Mouse (Mus musculus) frontal cortex, adult (tissue): Measurements from ENCODE around the gene Kcnk3.
A peak's percentile ranks its signal among the peaks of the same experiment; 100 is the strongest.

Experiments used
- ATAC-seq: cut with Nextera tagmentation; 2 replicates; pipeline ENCODE4 v1.9.2; 2017; ENCODE audit warnings: mild to moderate bottlenecking, moderate library complexity, mixed read lengths; ENCODE audit not compliant: low TSS enrichment

Gene Kcnk3

DNA sequence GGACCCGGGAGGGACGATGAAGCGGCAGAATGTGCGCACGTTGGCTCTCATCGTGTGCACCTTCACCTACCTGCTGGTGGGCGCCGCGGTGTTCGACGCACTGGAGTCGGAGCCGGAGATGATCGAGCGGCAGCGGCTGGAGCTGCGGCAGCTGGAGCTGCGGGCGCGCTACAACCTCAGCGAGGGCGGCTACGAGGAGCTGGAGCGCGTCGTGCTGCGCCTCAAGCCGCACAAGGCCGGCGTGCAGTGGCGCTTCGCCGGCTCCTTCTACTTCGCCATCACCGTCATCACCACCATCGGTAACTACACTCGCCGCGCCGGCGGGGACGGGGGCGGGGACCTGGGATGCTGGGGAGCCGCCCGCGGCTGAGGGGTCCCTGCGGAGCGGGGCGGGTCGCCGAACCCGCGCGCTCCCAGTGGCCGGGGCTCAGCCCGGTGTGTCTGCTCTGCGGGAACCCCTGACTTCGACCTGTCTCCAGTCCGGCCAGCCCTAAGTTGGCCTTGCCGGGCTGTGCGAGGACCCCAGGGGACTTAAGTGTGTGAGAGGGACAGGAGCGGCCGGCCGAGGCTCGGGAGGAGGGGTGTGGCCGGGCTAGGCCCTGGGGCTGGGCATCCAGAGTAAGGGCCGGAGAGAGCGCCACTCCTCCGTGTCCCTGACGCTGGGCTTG lies 465 bp downstream of the Kcnk3 start:
- peak; percentile 48 for ATAC-seq

GRCm38 (mm10) chr5:30589069-30589468 lies 1.1 kb downstream of the Kcnk3 start:
- no peak for ATAC-seq

GRCm38 (mm10) chr5:30589546-30589945 lies 1.6 kb downstream of the Kcnk3 start:
- no peak for ATAC-seq

GRCm38 (mm10) chr5:30590231-30590630 lies 2.3 kb downstream of the Kcnk3 start:
- no peak for ATAC-seq

GRCm38 (mm10) chr5:30591205-30591731 lies 3.3 kb downstream of the Kcnk3 start:
- no peak for ATAC-seq

GRCm38 (mm10) chr5:30591786-30592185 lies 3.8 kb downstream of the Kcnk3 start:
- ATAC-seq, result no peak

- ATAC-seq, result no peak
These were observed 4.5 kb downstream of the Kcnk3 start for GRCm38 (mm10) chr5:30592279-30592980.

- ATAC-seq, result no peak
These were observed 5.4 kb downstream of the Kcnk3 start for GRCm38 (mm10) chr5:30593360-30593759.

- ATAC-seq, result no peak
These were observed 6.0 kb downstream of the Kcnk3 start for GRCm38 (mm10) chr5:30593811-30594504.

GRCm38 (mm10) chr5:30594953-30595560 lies 7.1 kb downstream of the Kcnk3 start:
- no peak for ATAC-seq

GRCm38 (mm10) chr5:30601397-30601796 lies 13.4 kb downstream of the Kcnk3 start:
- ATAC-seq, result no peak

GRCm38 (mm10) chr5:30603255-30603654 lies 15.3 kb downstream of the Kcnk3 start:
- no peak for ATAC-seq

GRCm38 (mm10) chr5:30603926-30604325 lies 16.0 kb downstream of the Kcnk3 start:
- no peak for ATAC-seq

DNA sequence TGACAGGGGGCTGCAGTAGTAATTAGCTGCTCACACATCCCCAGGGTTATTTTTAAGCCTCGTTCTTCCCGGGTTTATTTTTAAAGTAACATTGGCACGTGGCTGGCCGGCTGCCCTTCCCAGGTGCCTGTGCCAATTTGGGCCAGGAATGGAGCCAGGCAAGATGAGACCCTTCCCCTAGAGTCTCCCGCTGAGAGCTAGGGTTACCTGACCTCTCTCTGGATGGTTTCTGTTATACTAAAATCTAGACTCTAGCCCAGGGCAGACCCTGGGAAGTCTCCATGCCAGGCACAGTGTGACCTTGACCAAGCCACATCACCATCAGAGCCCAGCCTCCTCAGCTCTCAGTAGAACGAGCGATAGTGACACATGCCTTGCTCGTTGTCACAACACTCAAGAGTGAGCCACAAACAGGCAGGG lies 16.8 kb downstream of the Kcnk3 start:
- ATAC-seq, result no peak

DNA sequence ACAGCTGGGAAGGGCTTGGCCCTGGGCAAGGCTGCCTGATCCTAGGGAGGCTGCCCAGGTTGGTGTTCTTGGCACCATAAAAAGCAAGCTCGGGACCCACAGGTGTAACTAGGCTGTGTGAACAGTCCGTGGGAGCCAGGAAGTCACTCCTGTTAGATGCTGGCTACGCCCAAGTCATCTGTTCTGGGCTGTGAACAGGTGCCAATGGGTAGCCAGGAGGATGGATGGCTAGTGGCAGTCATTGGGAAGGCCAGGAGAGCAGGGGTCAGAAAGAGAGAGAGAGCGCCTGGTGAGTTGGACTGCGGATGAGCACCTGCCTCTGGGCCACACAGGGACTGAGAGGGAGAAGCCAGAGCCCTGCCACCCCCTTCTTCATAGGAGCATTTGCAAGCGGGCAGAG lies 17.7 kb downstream of the Kcnk3 start:
- no peak for ATAC-seq

DNA sequence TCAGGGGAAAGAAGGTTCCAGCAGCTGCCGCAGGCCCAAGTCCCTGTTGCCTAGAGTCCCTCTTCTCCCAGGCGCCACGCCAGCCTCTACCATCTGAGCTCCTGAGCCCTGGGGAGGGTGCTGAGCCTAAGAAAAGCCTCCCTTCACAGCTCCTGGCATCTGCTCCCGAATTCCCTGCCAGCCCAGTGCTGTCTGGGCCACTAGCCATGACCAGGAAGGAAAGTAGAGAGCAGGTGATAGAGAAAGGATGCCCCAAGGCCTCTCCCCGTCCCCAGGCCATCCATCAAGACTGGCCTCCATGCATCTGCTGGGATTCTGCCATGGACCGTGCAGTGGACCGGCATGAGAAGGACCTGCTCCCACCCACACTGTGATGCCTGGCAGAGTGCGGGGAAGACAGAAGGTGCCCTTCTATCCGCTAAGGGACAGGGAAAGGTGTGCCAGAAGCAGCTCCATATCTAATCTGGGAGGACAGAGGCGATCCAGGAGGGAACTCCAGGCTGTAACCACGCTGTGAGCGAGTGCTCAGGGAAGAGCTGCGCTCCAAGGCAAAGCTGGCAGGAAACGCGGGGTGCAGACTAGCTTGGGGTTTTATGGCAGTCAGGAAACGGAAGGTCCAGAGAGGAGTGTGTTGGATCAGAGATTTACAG lies 18.6 kb downstream of the Kcnk3 start:
- peak; percentile 85 for ATAC-seq

- no peak for ATAC-seq
These were observed 21.1 kb downstream of the Kcnk3 start for GRCm38 (mm10) chr5:30609094-30609493.

DNA sequence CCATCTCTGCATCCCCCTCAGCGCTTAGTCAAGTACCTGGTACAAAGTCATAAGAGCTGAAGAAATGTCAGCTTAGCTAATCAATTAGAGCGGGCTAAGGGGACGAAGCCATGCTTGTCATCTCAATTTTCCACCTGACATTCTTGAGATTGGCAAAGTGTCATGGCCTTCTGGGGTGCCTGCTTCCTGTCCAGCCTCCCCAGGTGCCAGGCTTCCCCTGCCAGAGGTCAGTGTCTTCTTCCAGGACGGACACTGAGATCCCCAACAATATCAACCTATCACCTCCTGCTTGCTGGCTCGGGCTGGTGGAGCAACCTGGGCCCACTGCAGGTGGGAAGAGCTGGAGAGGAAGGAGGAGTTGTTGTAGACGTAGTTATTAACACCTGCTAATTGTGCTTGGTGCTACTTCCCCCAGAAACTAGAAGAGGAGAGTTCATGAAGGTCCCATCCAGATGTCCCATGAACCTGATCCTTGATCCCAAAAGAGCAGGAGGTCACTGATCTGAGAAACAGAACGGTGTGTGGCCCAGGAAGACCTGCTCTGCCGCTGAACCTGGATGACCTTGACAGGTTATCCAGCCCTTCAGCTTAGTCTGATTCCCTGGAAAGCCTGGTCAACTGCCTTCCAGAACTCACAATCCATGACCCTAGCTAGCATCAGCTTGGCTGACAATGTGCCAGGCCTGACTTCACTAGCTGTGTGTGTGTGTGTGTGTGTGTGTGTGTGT lies 22.1 kb downstream of the Kcnk3 start:
- ATAC-seq, result no peak

DNA sequence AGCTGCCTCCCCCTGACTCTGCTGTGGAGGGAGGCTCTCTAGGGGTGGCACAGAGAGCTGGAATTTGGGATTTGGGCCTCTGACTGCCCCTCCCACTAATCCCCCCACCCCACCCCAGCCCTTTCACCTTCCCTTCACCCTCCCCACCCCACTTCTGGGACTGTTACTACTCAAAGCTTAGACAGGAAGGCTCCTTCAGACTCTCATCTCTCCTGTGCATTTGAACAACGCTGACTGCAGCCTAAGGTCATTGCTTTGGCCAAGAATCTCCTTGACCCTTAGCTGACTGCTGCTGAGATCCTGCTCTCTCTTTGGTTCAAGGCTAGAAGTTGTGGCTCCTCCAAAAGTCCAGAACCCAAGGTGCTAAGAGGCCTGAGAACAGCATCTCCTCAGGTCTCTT lies 23.1 kb downstream of the Kcnk3 start:
- ATAC-seq, result no peak

DNA sequence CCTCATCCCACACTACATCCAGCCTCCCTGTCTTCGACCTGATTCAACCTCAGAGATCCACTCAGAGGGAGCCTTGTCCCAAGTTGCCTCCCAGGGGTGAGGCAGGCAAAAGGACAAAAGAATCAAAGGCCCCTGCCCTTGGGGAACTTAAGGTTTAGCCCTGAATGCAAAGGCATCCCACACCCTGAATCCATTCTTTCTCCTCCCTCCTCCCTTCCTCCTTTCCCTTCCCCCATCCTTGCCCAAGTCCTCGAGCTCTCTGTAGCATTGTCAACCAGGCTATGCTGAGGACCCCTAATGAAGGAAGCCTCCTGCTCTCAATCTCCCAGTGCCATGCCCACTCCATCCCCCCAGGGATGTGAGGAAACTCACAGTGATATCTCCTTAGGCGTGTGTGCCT lies 23.7 kb downstream of the Kcnk3 start:
- no peak for ATAC-seq

DNA sequence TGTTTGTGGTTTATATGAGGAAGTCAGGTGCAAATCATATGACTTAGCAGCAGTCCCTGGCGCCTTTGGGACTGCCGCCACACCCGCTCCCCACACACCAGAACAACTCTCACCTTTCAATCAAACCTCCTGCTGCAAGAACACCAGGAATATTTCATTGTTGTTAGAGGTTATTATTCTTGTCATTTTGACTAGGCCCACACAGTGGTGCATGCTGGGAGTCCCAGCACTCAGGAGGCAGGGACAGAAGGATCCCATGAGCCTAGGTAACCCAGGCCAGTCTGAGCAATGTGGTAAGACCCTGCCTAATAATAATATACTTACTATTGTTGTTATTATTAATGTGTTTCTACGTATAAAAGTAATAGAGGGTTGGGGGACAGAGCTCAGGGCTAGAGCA lies 24.6 kb downstream of the Kcnk3 start:
- ATAC-seq, result no peak
